ENCODE assay signal across 15 mouse cellular contexts in genomic region chr13:99128284-99128691, GRCm38 (mm10). TPM values are rescaled to one million over a fixed set of nuclear protein-coding genes. Genes with fewer than 3 reads are reported as not detected.
DNase-seq lines count a peak whose midpoint lies in the region; ATAC-seq and TF ChIP-seq lines count a peak whose summit lies in the region.
"Had no signal": no experiment of that assay in that cellular context is flagged by ENCODE, and none has a peak within 500 bp of the region (broad histone marks: within the 10 kb centered on the region; RNA-seq: fewer than 3 reads in every experiment).

No protein-coding gene starts in this region.

- H3K9ac ChIP-seq in kidney, postnatal 0 days (ENCODE audit: low read depth, low read length), result no peak overlapping the region
- H3K9ac ChIP-seq: forebrain, embryonic 12.5 days; hindbrain, embryonic 15.5 days; kidney, embryonic 15.5 days had no signal

- no peak overlapping the region for H3K27ac ChIP-seq in kidney, postnatal 0 days
- H3K27ac ChIP-seq in cerebellum, adult 2 months (ENCODE audit: insufficient read depth, low read length), result no peak overlapping the region
- H3K27ac ChIP-seq: forebrain, embryonic 12.5 days; hindbrain, embryonic 15.5 days; kidney, embryonic 15.5 days had no signal

- WGBS in kidney, postnatal 0 days, result 19% methylated on average over 5 of the region's 5 CpGs
- WGBS in cerebellum, adult 2 months, result 32% methylated on average over 5 of the region's 5 CpGs

- H3K9me3 ChIP-seq in kidney, postnatal 0 days (replicated peaks; ENCODE audit: low read length), result no peaks in the 10 kb centered on the region
- H3K9me3 ChIP-seq: forebrain, embryonic 12.5 days; G1E; hindbrain, embryonic 15.5 days; kidney, embryonic 15.5 days had no signal

- no peak for TF ChIP-seq POLR2A in cerebellum, adult 2 months (IDR thresholded peaks at IDR 0.05; ENCODE audit: borderline replicate concordance, insufficient read depth, low read length)

- DNase-seq in kidney, postnatal 0 days (ENCODE audit: low spot score), result peak; percentile 55
- no peak for DNase-seq in kidney, postnatal 14 days
- DNase-seq in Muller cell, postnatal 12 days (ENCODE audit: inconsistent ontology term), result peak; percentile 70
- DNase-seq in gastrocnemius, adult 18-20 months (ENCODE audit: low spot score), result peak; percentile 70
- DNase-seq in heart, postnatal 14 days, result peak; percentile 35 to 47
- no peak for DNase-seq in cerebellum, adult 2 months
- no peak for DNase-seq in thymus, postnatal 14 days
- no peak for DNase-seq in layer of hippocampus, postnatal 25 days (ENCODE audit: extremely low spot score in 1 of 2, low spot score in 1 of 2)
- DNase-seq: adrenal gland, postnatal 25 days; retina, postnatal 1 day had no signal

- intact Hi-C loops in heart, postnatal 14 days (cut with DNase I), result loop anchor here (2.0 to 10.0 kb wide), 5 partner anchors 17 to 263 kb away; no protein-coding TSS in a partner anchor

- no peak overlapping the region for H3K4me2 ChIP-seq in kidney, postnatal 0 days (ENCODE audit: low read length)
- H3K4me2 ChIP-seq: forebrain, embryonic 12.5 days; hindbrain, embryonic 15.5 days; kidney, embryonic 15.5 days had no signal

- no peak for ATAC-seq in kidney, postnatal 0 days (replicated peaks; ENCODE audit: low FRiP score, low read depth)
- ATAC-seq: midbrain, embryonic 16.5 days had no signal

- H3K27me3 ChIP-seq in kidney, postnatal 0 days (ENCODE audit: insufficient read depth, low read length), result no peaks in the 10 kb centered on the region
- no peaks in the 10 kb centered on the region for H3K27me3 ChIP-seq in cerebellum, adult 2 months (ENCODE audit: control insufficient read depth, insufficient read depth, low read length)
- H3K27me3 ChIP-seq: forebrain, embryonic 12.5 days; hindbrain, embryonic 15.5 days; kidney, embryonic 15.5 days had no signal

- no peak overlapping the region for H3K4me3 ChIP-seq in kidney, postnatal 0 days (replicated peaks; ENCODE audit: low read depth, low read length)
- no peak overlapping the region for H3K4me3 ChIP-seq in cerebellum, adult 2 months (replicated peaks; ENCODE audit: insufficient read depth, low read depth, low read length)
- H3K4me3 ChIP-seq: forebrain, embryonic 12.5 days; hindbrain, embryonic 15.5 days; kidney, embryonic 15.5 days had no signal

- peaks cover 9% of the 10 kb centered on the region; the same call in 1 of the 2 replicates for H3K4me1 ChIP-seq in kidney, postnatal 0 days (replicated peaks; ENCODE audit: insufficient read depth, low read length)
- H3K4me1 ChIP-seq in cerebellum, adult 2 months (ENCODE audit: control insufficient read depth, insufficient read depth, low read length), result 0 out of 2 replicates have a peak, but pooled peaks cover 2% of the 10 kb centered on the region
- H3K4me1 ChIP-seq: forebrain, embryonic 12.5 days; hindbrain, embryonic 15.5 days had no signal

- TF ChIP-seq CTCF in kidney, postnatal 0 days (IDR thresholded peaks at IDR 0.05; ENCODE audit: low read depth), result no peak
- no peak for TF ChIP-seq CTCF in cerebellum, adult 2 months (IDR thresholded peaks at IDR 0.05; ENCODE audit: borderline replicate concordance, insufficient read depth, low read depth, low read length)

- no peaks in the 10 kb centered on the region for H3K36me3 ChIP-seq in kidney, postnatal 0 days (ENCODE audit: insufficient read depth, low read length)
- H3K36me3 ChIP-seq: forebrain, embryonic 12.5 days; G1E; hindbrain, embryonic 15.5 days; kidney, embryonic 15.5 days had no signal

RNA-seq across cellular contexts. Expression of gene Zfp366, which starts 56.3 kb away (rescaled TPM):
- polyA plus RNA-seq in kidney, postnatal 0 days (2015; fragmentation: Nextera tagmentation; extraction: Ambion mirVana), result 0.98 and 1.2 TPM in 2 replicates
- 1 to 10 TPM; 3.8 to 3.9 TPM for total RNA-seq in gastrocnemius, adult 18-20 months (2021)
- total RNA-seq in heart, postnatal 14 days (2021), result 10 to 100 TPM; 19.7 to 21.2 TPM
- polyA plus RNA-seq in cerebellum, adult 2 months (2012; rRNA removed), result 2.8 and 3.1 TPM in 2 replicates
- total RNA-seq in layer of hippocampus, postnatal 25 days (2021), result 1 to 10 TPM; 2.8 to 3.9 TPM
- polyA plus RNA-seq: G1E had no signal

Comparison
In these comparisons a context has a peak if more than half of its experiments do, and no peak if none do; other contexts are left out.
1. DNase-seq: peak in kidney, postnatal 0 days (single experiment), Muller cell, postnatal 12 days (single experiment), gastrocnemius, adult 18-20 months (single experiment) and heart, postnatal 14 days (2 of 2); none in kidney, postnatal 14 days (single experiment), cerebellum, adult 2 months (0 of 2), thymus, postnatal 14 days (single experiment) and layer of hippocampus, postnatal 25 days (0 of 2).
2. RNA of gene Zfp366, which starts 56.3 kb away (total RNA-seq): 19.7 to 21.2 TPM in heart, postnatal 14 days; 2.8 to 3.9 TPM in layer of hippocampus, postnatal 25 days and 3.8 to 3.9 TPM in gastrocnemius, adult 18-20 months; every median in the first group is over 4 times any median in the second.